Mouse (Mus musculus) kidney, postnatal 0 days (tissue): ENCODE measurements at regions not wholly inside any gene's neighbourhood (a gene's known extent, or its start where the extent isn't known, plus 50 kb on each side); places are given as distances from the start of the nearest gene placed in this dataset.

Experiments used
- ATAC-seq: fragments of 200-750 bp; cut with Nextera tagmentation; replicated peaks from 2 replicates; pipeline ENCODE4 v1.8.0; 2017; ENCODE audit warnings: low read depth, moderate number of reproducible peaks, moderate TSS enrichment, moderate library complexity; ENCODE audit not compliant: low FRiP score
- DNase-seq: peaks from one replicate; pipeline ENCODE4 v3.0.0-alpha.2; 2016; ENCODE audit warnings: low spot score
- H3K27ac ChIP-seq: fragments of 300-500 bp; sonication (generic); 2 replicates; pipeline ENCODE4 v1.5.1; 2014; ENCODE audit warnings: mild to moderate bottlenecking
- H3K27me3 ChIP-seq: fragments of 300-500 bp; sonication (generic); 2 replicates; pipeline ENCODE4 v1.6.1; 2014; ENCODE audit warnings: low read length, mixed read lengths; ENCODE audit not compliant: insufficient read depth
- H3K36me3 ChIP-seq: fragments of 300-500 bp; sonication (generic); 2 replicates; pipeline ENCODE4 v1.6.1; 2014; ENCODE audit warnings: low read length, mixed read lengths; ENCODE audit not compliant: insufficient read depth
- H3K4me1 ChIP-seq: fragments of 300-500 bp; sonication (generic); replicated peaks from 2 replicates; pipeline ENCODE4 v1.6.1; 2014; ENCODE audit warnings: antibody characterized with exemption, low read length, mixed read lengths; ENCODE audit not compliant: insufficient read depth
- H3K4me2 ChIP-seq: fragments of 300-500 bp; sonication (generic); 2 replicates; pipeline ENCODE4 v1.6.1; 2014; ENCODE audit warnings: mild to moderate bottlenecking, low read length, moderate library complexity, mixed read lengths
- H3K4me3 ChIP-seq: fragments of 300-500 bp; sonication (generic); replicated peaks from 2 replicates; pipeline ENCODE4 v1.5.1; 2014; ENCODE audit warnings: low read depth, low read length
- H3K9ac ChIP-seq: fragments of 300-500 bp; sonication (generic); 2 replicates; pipeline ENCODE4 v1.6.1; 2014; ENCODE audit warnings: low read depth, low read length
- H3K9me3 ChIP-seq: fragments of 300-500 bp; sonication (generic); replicated peaks from 2 replicates; pipeline ENCODE4 v1.6.1; 2016; ENCODE audit warnings: low read length, inconsistent platforms, mixed read lengths
- CTCF ChIP-seq: IDR thresholded peaks from 2 replicates; pipeline ENCODE4 v1.5.1; 2016; ENCODE audit warnings: antibody characterized with exemption, low read depth, mild to moderate bottlenecking, moderate library complexity
- WGBS: fragments of 180-500 bp; shearing (Covaris S2); extraction: QIAGEN DNeasy Blood & Tissue Kit; methylation state at CpG from one replicate; pipeline ENCODE4 v1.1.7; 2014; 5-methylcytosine and 5-hydroxymethylcytosine counted together

DNA sequence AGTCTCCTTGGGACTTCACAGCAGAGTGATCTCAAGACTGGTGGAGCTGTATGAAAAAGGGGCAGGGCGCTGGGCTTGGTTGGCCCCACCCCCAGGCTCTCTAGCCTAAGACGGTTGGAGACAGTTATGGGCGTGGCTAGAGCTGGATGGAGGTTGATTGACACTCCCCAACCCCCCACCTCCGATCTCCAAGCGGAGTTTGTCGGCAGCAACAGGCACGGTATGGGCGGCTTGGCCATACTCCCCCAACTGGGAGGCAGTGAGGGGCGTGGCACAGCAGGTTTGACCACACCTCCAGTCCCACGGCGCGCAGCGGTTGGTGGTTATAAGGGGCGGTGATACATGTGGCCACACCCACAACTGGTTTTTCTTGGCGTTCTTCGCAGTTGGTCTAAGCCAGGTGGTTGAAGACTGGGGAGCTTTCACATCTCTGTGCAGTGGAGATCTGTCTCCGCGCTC lies 120.8 kb upstream of the Lemd2 start:
- H3K27me3 ChIP-seq = no peaks in the 10 kb centered on the region
- no peak overlapping the region for H3K9ac ChIP-seq
- no peaks in the 10 kb centered on the region for H3K9me3 ChIP-seq
- ATAC-seq (peak; percentile 92), DNase-seq (peak; percentile 91)
- H3K4me3 ChIP-seq = 0 out of 2 replicates have a peak overlapping the region, but pooled peaks have one; percentile 11
- H3K4me1 ChIP-seq = 0 out of 2 replicates have a peak, but pooled peaks cover 4% of the 10 kb centered on the region
- H3K36me3 ChIP-seq = no peaks in the 10 kb centered on the region
- no peak overlapping the region for H3K27ac ChIP-seq
- TF ChIP-seq CTCF = no peak
- WGBS = 6% methylated on average over 18 of the region's 18 CpGs
- peak overlapping the region; percentile 51 for H3K4me2 ChIP-seq

DNA sequence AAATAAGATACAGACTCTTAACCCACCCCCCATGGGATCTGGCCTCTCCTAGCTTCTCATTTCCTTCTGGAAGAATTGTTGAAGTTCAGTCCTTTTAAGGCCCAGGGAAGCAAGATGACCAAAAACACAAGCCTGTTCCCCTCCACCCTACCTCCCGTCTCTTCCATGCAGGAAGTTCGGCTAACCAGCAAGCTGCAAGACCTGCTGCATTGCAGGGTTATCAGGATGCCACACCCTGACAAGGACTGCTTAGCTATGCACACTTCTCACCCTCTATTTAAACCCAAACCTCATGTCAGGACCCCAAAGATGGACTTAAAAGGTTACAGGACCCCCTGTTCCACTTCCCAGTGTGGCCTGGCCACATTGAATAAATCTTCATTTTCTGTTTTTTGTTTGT lies 119.2 kb upstream of the Lemd2 start:
- 67% methylated on average over 2 of the region's 2 CpGs for WGBS
- no peak for DNase-seq
- Histone ChIP-seq H3K27me3 (no peaks in the 10 kb centered on the region), H3K36me3 (no peaks in the 10 kb centered on the region), H3K9ac (no peak overlapping the region), H3K9me3 (no peaks in the 10 kb centered on the region), H3K4me1 (peaks cover 9% of the 10 kb centered on the region; the same call in 1 of the 2 replicates), H3K4me3 (no peak overlapping the region), H3K27ac (no peak overlapping the region), H3K4me2 (no peak overlapping the region)
- TF ChIP-seq CTCF = no peak
- ATAC-seq = no peak

- TF ChIP-seq CTCF = no peak
- H3K4me3 ChIP-seq = no peak overlapping the region
- H3K9ac ChIP-seq = no peak overlapping the region
- H3K27me3 ChIP-seq = no peaks in the 10 kb centered on the region
- H3K4me1 ChIP-seq = peaks cover 12% of the 10 kb centered on the region
- H3K36me3 ChIP-seq = no peaks in the 10 kb centered on the region
- H3K9me3 ChIP-seq = no peaks in the 10 kb centered on the region
- no peak overlapping the region for H3K4me2 ChIP-seq
- no peak for ATAC-seq
- 77% methylated on average over 6 of the region's 6 CpGs for WGBS
- H3K27ac ChIP-seq = no peak overlapping the region
- DNase-seq = no peak
Observed at GRCm38 (mm10) chr17:27322891-27323509, 118.7 kb upstream of the Lemd2 start.

GRCm38 (mm10) chr17:27318969-27319695 lies 114.9 kb upstream of the Lemd2 start:
- H3K36me3 ChIP-seq = no peaks in the 10 kb centered on the region
- peaks cover 28% of the 10 kb centered on the region for H3K4me1 ChIP-seq
- no peak overlapping the region for H3K9ac ChIP-seq
- no peak overlapping the region for H3K27ac ChIP-seq
- no peaks in the 10 kb centered on the region for H3K9me3 ChIP-seq
- ATAC-seq (no peak), DNase-seq (no peak)
- TF ChIP-seq CTCF = no peak
- 67% methylated on average over 7 of the region's 7 CpGs for WGBS
- no peak overlapping the region for H3K4me3 ChIP-seq
- H3K27me3 ChIP-seq = no peaks in the 10 kb centered on the region
- no peak overlapping the region for H3K4me2 ChIP-seq

GRCm38 (mm10) chr17:27317576-27318277 lies 113.5 kb upstream of the Lemd2 start:
- peak overlapping the region; percentile 65; the same call in 1 of the 2 replicates for H3K27ac ChIP-seq
- no peak for TF ChIP-seq CTCF
- peak; percentile 78 for DNase-seq
- H3K4me2 ChIP-seq = no peak overlapping the region
- no peaks in the 10 kb centered on the region for H3K9me3 ChIP-seq
- H3K4me1 ChIP-seq = peaks cover 28% of the 10 kb centered on the region
- H3K27me3 ChIP-seq = no peaks in the 10 kb centered on the region
- no peaks in the 10 kb centered on the region for H3K36me3 ChIP-seq
- WGBS = 27% methylated on average over 13 of the region's 14 CpGs
- H3K9ac ChIP-seq = no peak overlapping the region
- peak; percentile 76 for ATAC-seq
- no peak overlapping the region for H3K4me3 ChIP-seq
